In the genomic region with DNA sequence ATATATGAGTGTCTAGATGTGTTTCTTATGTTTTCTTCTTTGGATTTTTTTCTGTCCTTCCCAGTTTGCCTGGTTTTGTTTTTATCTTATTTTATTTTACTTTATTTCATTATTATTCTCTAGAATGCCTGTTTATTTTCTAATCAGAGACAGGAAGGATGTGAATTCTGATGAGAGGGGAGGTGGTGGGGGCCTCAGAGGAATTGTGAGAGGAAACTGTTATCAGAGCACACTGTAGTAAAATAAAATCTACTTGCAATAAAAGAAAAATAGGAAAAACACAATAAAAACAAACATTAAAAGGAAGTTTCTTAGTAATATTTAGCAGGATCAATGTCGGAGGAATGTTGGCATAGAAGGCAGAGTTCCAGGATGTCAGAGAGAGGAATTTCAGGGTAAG, we compare ENCODE assay signal across 20 mouse cellular contexts.
"Had no signal": no experiment of that assay in that cellular context is flagged by ENCODE, and none has a peak within 500 bp of the region (broad histone marks: within the 10 kb centered on the region; RNA-seq: fewer than 3 reads in every experiment).

No protein-coding gene starts in this region.

- H3K36me3 ChIP-seq: limb, embryonic 12.5 days; limb, embryonic 15.5 days; midbrain, embryonic 12.5 days; midbrain, embryonic 15.5 days; neural tube, embryonic 12.5 days; neural tube, embryonic 15.5 days had no signal

- H3K4me1 ChIP-seq: limb, embryonic 12.5 days; limb, embryonic 15.5 days; midbrain, embryonic 12.5 days; midbrain, embryonic 15.5 days; neural tube, embryonic 12.5 days; neural tube, embryonic 15.5 days had no signal

- H3K27ac ChIP-seq: limb, embryonic 12.5 days; limb, embryonic 15.5 days; liver, embryonic 14.5 days; macrophage; midbrain, embryonic 12.5 days; midbrain, embryonic 15.5 days; neural tube, embryonic 12.5 days; neural tube, embryonic 15.5 days; stomach, postnatal 0 days had no signal

- H3K9me3 ChIP-seq: limb, embryonic 12.5 days; limb, embryonic 15.5 days; midbrain, embryonic 12.5 days; midbrain, embryonic 15.5 days; neural tube, embryonic 12.5 days; neural tube, embryonic 15.5 days had no signal

- H3K9ac ChIP-seq: limb, embryonic 12.5 days; limb, embryonic 15.5 days; liver, embryonic 14.5 days; liver, postnatal 0 days; lung, embryonic 14.5 days; midbrain, embryonic 12.5 days; midbrain, embryonic 15.5 days; neural tube, embryonic 12.5 days; neural tube, embryonic 15.5 days had no signal

- H3K4me2 ChIP-seq: limb, embryonic 12.5 days; limb, embryonic 15.5 days; liver, embryonic 11.5 days; lung, embryonic 14.5 days; midbrain, embryonic 12.5 days; midbrain, embryonic 15.5 days; neural tube, embryonic 12.5 days; neural tube, embryonic 15.5 days had no signal

- ATAC-seq: liver, postnatal 0 days; lung, postnatal 0 days; midbrain, embryonic 15.5 days had no signal

- H3K27me3 ChIP-seq: limb, embryonic 12.5 days; limb, embryonic 15.5 days; midbrain, embryonic 12.5 days; midbrain, embryonic 15.5 days; neural tube, embryonic 12.5 days; neural tube, embryonic 15.5 days had no signal

- H3K4me3 ChIP-seq: limb, embryonic 12.5 days; limb, embryonic 15.5 days; midbrain, embryonic 12.5 days; midbrain, embryonic 15.5 days; neural tube, embryonic 12.5 days; neural tube, embryonic 15.5 days had no signal

- DNase-seq: left cerebral cortex, postnatal 4 days; liver, postnatal 0 days; right cerebral cortex, adult 18-20 months; right cerebral cortex, postnatal 14 days; right cerebral cortex, postnatal 4 days; thymus, adult 2 months; thymus, postnatal 14 days; thymus, postnatal 4 days had no signal
